Mouse (Mus musculus): ENCODE measurements at regions not wholly inside any gene's neighbourhood (a gene's known extent, or its start where the extent isn't known, plus 50 kb on each side); places are given as distances from the start of the nearest gene placed in this dataset.
"Not testable (repeated sequence)": the region's sequence is repeated elsewhere in the genome, so short reads cannot be mapped to it uniquely, and the experiment has no call there.

- no peak for DNase-seq
Measured at GRCm38 (mm10) chr2:181930037-181930436, 60.9 kb upstream of the Gm14496 start.

DNA sequence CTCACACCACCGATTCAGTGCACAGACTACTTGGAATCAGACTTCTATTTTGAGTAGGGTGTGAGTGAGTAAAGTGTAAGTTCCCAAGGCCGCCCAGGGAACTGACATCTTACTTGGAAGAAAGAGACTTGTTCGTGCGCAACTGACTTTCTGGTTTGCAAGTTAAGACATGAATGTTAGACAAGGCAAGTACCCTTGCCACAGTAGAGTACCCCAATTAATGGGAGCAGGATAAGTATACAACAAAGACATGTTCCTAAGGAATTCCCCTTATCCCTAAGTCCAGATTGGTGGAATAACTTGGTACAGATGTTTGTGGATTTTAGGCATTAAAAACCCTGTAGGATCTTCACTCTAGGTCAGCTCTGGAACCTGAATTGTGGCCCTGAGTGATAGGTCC lies 60.4 kb upstream of the Gm14496 start:
- DNase-seq = not testable (repeated sequence)

DNA sequence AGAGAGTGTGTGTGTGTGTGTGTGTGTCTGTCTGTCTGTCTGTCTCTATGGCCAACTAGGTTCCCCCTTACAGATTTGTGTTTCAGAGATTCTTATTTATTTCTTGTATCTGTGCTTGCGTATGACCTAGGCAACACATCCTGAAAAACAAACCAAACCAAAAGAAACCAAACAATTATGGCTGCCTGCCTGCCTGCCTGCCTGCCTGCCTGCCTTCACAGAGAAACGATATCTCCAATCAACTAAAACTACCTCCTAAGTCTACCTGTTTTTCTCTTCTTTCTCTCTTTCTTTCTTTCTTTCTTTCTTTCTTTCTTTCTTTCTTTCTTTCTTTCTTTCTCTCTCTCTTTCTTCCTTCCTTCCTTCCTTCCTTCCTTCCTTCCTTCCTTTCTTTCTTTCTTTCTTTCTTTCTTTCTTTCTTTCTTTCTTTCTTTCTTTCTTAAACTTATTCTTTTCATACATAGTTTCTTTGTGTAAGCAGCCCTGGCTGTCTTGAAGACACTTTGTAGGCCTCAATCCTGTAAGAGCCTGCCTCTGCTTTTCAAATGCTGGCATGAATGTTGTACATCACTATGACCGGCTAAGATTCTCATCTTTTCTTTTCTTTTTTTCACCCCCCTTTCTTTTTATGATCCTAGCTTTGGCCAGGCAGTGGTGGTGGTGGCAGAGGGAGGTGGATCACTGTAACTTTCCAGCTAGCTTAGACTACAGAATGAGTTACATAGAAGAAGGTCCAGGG lies 59.7 kb upstream of the Gm14496 start:
- DNase-seq = peak; percentile 19

- no peak for DNase-seq
Measured at GRCm38 (mm10) chr2:181931918-181932605, 58.9 kb upstream of the Gm14496 start.

Measured in right cerebral cortex, adult 18-20 months (tissue).